Mouse (Mus musculus) intestine, embryonic 15.5 days (tissue): ENCODE measurements around the gene Slc29a3. TPM values are rescaled to one million over a fixed set of nuclear protein-coding genes. Genes with fewer than 3 reads are reported as not detected.
A peak's percentile ranks its signal among the peaks of the same experiment; 100 is the strongest.
"Not testable (repeated sequence)": the region's sequence is repeated elsewhere in the genome, so short reads cannot be mapped to it uniquely, and the experiment has no call there.

Experiments used
- ATAC-seq: fragments of 200-750 bp; cut with Nextera tagmentation; 2 replicates; pipeline ENCODE4 v1.8.0; 2017; ENCODE audit warnings: moderate TSS enrichment, moderate library complexity
- H3K27ac ChIP-seq: fragments of 300-500 bp; sonication (generic); 2 replicates; pipeline ENCODE4 v1.5.1; 2015; ENCODE audit warnings: mild to moderate bottlenecking, inconsistent platforms
- H3K27me3 ChIP-seq: fragments of 300-500 bp; sonication (generic); replicated peaks from 2 replicates; pipeline ENCODE4 v1.6.1; 2015; ENCODE audit warnings: inconsistent platforms
- H3K36me3 ChIP-seq: fragments of 300-500 bp; sonication (generic); 2 replicates; pipeline ENCODE4 v1.6.1; 2015; ENCODE audit warnings: inconsistent platforms
- H3K4me1 ChIP-seq: fragments of 300-500 bp; sonication (generic); replicated peaks from 2 replicates; pipeline ENCODE4 v1.6.1; 2015; ENCODE audit warnings: inconsistent platforms
- H3K4me2 ChIP-seq: fragments of 300-500 bp; sonication (generic); replicated peaks from 2 replicates; pipeline ENCODE4 v1.6.1; 2015; ENCODE audit warnings: mild to moderate bottlenecking, inconsistent platforms
- H3K4me3 ChIP-seq: fragments of 300-500 bp; sonication (generic); replicated peaks from 2 replicates; pipeline ENCODE4 v1.5.1; 2015; ENCODE audit warnings: inconsistent platforms
- H3K9ac ChIP-seq: fragments of 300-500 bp; sonication (generic); 2 replicates; pipeline ENCODE4 v1.6.1; 2015; ENCODE audit warnings: inconsistent platforms
- H3K9me3 ChIP-seq: fragments of 300-500 bp; sonication (generic); 2 replicates; pipeline ENCODE4 v1.6.1; 2016; ENCODE audit warnings: inconsistent platforms
- WGBS: fragments of 180-500 bp; shearing (Covaris S2); methylation state at CpG from one replicate; pipeline ENCODE4 v1.1.7; 2015; 5-methylcytosine and 5-hydroxymethylcytosine counted together
- polyA plus RNA-seq: library from polyadenylated mRNA; unstranded; fragments of >200 nt; fragmentation: Nextera tagmentation; extraction: Ambion mirVana; gene quantifications from 2 replicates; pipeline ENCODE4 v1.2.1, GENCODE M21; 2015

Slc29a3 gene
- polyA plus RNA-seq, 1 experiment from 2014 or later: 9.1 TPM

- no peak overlapping the region for H3K9ac ChIP-seq
- no peaks in the 10 kb centered on the region for H3K36me3 ChIP-seq
- no peaks in the 10 kb centered on the region for H3K27me3 ChIP-seq
- no peak for ATAC-seq
- H3K9me3 ChIP-seq: no peaks in the 10 kb centered on the region
- no peak overlapping the region for H3K27ac ChIP-seq
- no peak overlapping the region for H3K4me3 ChIP-seq
- H3K4me1 ChIP-seq: peaks cover 9% of the 10 kb centered on the region
- no peak overlapping the region for H3K4me2 ChIP-seq
These were observed 3.6 kb upstream of the Slc29a3 start for GRCm38 (mm10) chr10:60756146-60756545.

DNA sequence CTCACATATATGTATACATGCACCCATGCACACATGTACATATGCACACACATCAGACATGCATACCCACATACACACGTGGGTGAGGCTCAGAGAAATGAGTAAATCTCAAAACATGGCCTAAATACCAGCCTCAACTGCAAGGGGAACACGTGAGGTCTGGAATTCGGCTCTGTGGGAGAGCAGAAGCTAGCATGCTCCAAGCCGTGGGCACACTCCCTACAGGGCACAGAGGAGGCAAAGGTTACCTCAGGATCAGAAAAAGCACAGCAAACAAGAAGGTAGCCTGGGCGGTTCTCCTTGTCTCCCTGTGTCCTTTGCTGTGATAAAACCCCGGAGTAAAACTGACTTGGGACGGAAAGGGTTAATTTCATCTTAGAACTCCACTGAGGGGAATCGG is 1.3 kb upstream of the Slc29a3 start:
- Histone ChIP-seq H3K9ac (no peak overlapping the region), H3K27me3 (no peaks in the 10 kb centered on the region), H3K4me1 (peaks cover 9% of the 10 kb centered on the region), H3K9me3 (no peaks in the 10 kb centered on the region), H3K36me3 (no peaks in the 10 kb centered on the region), H3K4me2 (no peak overlapping the region), H3K4me3 (no peak overlapping the region), H3K27ac (no peak overlapping the region)
- no peak for ATAC-seq
- 77% methylated on average over 8 of the region's 8 CpGs for WGBS

DNA sequence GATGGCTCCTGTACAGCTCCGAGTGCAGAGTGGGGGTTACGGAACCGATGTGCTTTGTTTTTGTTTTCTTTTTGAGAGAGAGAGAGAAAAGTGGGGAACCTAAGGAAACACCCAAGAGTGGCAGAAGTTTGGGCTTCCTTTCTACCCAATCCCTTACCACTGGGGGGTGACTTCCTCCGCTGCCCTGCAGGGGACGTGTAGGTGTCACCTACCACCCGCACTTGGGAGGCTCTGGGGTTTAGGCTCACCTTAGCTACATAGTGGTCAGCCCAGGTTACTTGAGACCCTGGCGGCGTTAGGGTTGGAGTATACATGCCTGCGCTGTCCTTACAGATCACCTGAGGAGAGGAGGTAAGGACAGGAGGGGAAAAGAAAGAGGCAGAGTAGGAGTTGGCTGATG is 667 bp upstream of the Slc29a3 start:
- Histone ChIP-seq H3K36me3 (no peaks in the 10 kb centered on the region), H3K9ac (peak overlapping the region; percentile 14; the same call in 1 of the 2 replicates), H3K9me3 (no peaks in the 10 kb centered on the region), H3K4me2 (no peak overlapping the region), H3K4me1 (peaks cover 9% of the 10 kb centered on the region), H3K27me3 (no peaks in the 10 kb centered on the region), H3K4me3 (no peak overlapping the region), H3K27ac (peak overlapping the region; percentile 39; the same call in 1 of the 2 replicates)
- no peak for ATAC-seq
- WGBS: 71% methylated on average over 9 of the region's 9 CpGs

DNA sequence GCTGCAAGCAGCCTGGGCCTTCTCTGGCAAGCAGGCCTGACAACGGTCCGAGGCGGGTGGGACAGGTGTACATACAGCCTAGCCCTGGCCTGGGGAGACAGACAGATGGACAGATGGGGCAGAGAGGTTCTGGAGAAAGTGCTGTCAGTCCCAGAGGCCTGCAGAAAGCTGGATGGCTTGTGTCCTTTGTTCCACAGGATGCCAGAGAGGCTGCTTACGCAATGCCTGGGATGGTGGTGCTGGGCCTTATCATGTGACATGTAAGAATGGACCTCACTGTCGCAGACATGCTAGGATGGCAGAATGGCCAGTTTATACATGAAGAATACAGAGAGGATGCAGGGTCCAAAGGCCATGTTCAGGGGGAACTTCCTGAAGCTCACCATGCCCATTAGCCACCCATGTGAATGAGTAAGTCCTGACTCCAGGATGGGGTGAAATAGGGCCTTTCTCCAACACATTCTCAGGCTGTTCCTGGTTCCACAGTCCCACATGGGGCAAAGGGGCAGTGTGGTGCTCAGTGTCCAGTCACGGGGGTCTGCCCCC is 4.9 kb downstream of the Slc29a3 start:
- no peaks in the 10 kb centered on the region for H3K9me3 ChIP-seq
- no peak overlapping the region for H3K4me2 ChIP-seq
- H3K27ac ChIP-seq: no peak overlapping the region
- H3K4me3 ChIP-seq: no peak overlapping the region
- no peaks in the 10 kb centered on the region for H3K27me3 ChIP-seq
- 0 out of 2 replicates have a peak, but pooled peaks cover 3% of the 10 kb centered on the region for H3K36me3 ChIP-seq
- WGBS: 77% methylated on average over 6 of the region's 6 CpGs
- ATAC-seq: no peak
- no peak overlapping the region for H3K9ac ChIP-seq
- H3K4me1 ChIP-seq: peaks cover 5% of the 10 kb centered on the region

- Histone ChIP-seq H3K36me3 (0 out of 2 replicates have a peak, but pooled peaks cover 3% of the 10 kb centered on the region), H3K4me2 (no peak overlapping the region), H3K27me3 (no peaks in the 10 kb centered on the region), H3K9ac (no peak overlapping the region), H3K4me3 (no peak overlapping the region), H3K4me1 (peaks cover 3% of the 10 kb centered on the region; the same call in 1 of the 2 replicates), H3K27ac (no peak overlapping the region), H3K9me3 (no peaks in the 10 kb centered on the region)
- no peak for ATAC-seq
- WGBS: 80% methylated on average over 2 of the region's 2 CpGs
These were observed 6.1 kb downstream of the Slc29a3 start for GRCm38 (mm10) chr10:60746512-60746911.

DNA sequence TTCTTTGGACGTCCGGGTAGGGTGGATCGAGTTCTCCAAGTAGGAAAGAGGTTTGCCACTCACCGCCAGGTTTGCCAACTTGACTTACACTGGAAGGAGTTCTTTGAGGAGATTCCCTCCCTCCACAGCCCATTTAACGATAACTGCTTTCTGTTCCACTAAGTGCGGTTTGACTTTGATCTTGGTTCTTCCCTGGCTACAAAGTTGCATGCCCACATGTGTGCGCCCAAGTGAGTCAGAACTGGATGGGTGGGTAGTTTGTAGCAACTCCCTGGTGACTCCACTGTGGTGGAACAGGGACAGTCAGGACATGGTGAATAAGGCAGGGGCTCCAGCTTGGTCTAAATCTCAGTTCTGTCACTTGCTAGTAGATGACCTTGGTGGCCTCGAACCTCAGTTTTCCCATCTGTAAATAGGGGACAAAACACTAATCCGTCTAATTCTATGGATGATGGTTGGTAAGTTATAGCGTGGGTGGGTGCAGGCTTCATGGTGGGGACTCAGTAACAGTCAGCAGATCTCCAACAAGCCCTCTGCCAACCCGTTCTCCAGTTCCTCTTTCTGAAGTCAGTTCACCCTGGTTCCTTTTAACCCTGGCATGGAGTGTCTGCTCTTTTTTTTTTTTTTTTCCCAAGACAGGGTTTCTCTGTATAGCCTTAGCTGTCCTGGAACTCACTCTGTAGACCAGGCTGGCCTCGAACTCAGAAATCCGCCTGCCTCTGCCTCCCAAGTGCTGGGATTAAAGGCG is 7.9 kb downstream of the Slc29a3 start:
- no peaks in the 10 kb centered on the region for H3K4me1 ChIP-seq
- H3K9me3 ChIP-seq: no peaks in the 10 kb centered on the region
- no peak for ATAC-seq
- no peaks in the 10 kb centered on the region for H3K27me3 ChIP-seq
- H3K9ac ChIP-seq: no peak overlapping the region
- H3K27ac ChIP-seq: no peak overlapping the region
- H3K36me3 ChIP-seq: 0 out of 2 replicates have a peak, but pooled peaks cover 3% of the 10 kb centered on the region
- WGBS: 88% methylated on average over 14 of the region's 14 CpGs
- H3K4me3 ChIP-seq: no peak overlapping the region
- no peak overlapping the region for H3K4me2 ChIP-seq

- WGBS: 75% methylated on average over 9 of the region's 9 CpGs
- Histone ChIP-seq H3K27ac (no peak overlapping the region), H3K4me2 (no peak overlapping the region), H3K27me3 (no peaks in the 10 kb centered on the region), H3K4me1 (0 out of 2 replicates have a peak, but pooled peaks cover 2% of the 10 kb centered on the region), H3K9ac (no peak overlapping the region), H3K4me3 (no peak overlapping the region), H3K36me3 (0 out of 2 replicates have a peak, but pooled peaks cover 3% of the 10 kb centered on the region), H3K9me3 (no peaks in the 10 kb centered on the region)
- ATAC-seq: no peak
These were observed 8.9 kb downstream of the Slc29a3 start for GRCm38 (mm10) chr10:60743681-60744080.

- H3K27ac ChIP-seq: no peak overlapping the region
- no peak overlapping the region for H3K4me2 ChIP-seq
- ATAC-seq: no peak
- H3K4me3 ChIP-seq: no peak overlapping the region
- H3K9ac ChIP-seq: no peak overlapping the region
- H3K4me1 ChIP-seq: 0 out of 2 replicates have a peak, but pooled peaks cover 3% of the 10 kb centered on the region
- H3K27me3 ChIP-seq: no peaks in the 10 kb centered on the region
- 80% methylated on average over 6 of the region's 6 CpGs for WGBS
- no peaks in the 10 kb centered on the region for H3K9me3 ChIP-seq
- 0 out of 2 replicates have a peak, but pooled peaks cover 3% of the 10 kb centered on the region for H3K36me3 ChIP-seq
These were observed 9.7 kb downstream of the Slc29a3 start for GRCm38 (mm10) chr10:60742942-60743341.

- not testable (repeated sequence) for H3K9ac ChIP-seq, H3K4me1 ChIP-seq, H3K4me3 ChIP-seq, H3K27me3 ChIP-seq, H3K27ac ChIP-seq, H3K9me3 ChIP-seq, H3K36me3 ChIP-seq, ATAC-seq, H3K4me2 ChIP-seq
- WGBS: 93% methylated on average over 1 of the region's 1 CpGs
These were observed 10.3 kb downstream of the Slc29a3 start for GRCm38 (mm10) chr10:60742296-60742695.

DNA sequence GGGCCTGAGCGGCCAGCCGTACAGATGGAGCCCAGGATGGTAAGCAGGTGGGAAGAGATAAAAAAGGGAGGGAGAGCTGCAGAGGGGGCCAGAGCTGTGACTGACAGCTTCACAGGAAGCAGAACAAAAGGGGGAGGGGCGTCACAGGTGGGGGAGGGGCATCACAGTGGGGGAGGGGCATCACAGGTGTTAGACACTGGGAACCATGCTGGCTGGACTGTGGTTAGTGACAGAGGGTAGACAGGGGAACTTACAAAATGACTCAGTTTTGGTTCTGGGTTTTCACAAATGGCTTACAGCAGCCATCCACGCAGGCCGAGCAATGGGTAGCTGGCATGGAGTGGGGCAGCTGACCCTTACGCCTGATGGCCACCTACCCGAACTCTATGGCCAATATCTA is 11.2 kb downstream of the Slc29a3 start:
- Histone ChIP-seq H3K4me3 (no peak overlapping the region), H3K36me3 (0 out of 2 replicates have a peak, but pooled peaks cover 3% of the 10 kb centered on the region), H3K27me3 (no peaks in the 10 kb centered on the region), H3K9me3 (no peaks in the 10 kb centered on the region), H3K4me2 (no peak overlapping the region), H3K4me1 (0 out of 2 replicates have a peak, but pooled peaks cover 3% of the 10 kb centered on the region), H3K27ac (no peak overlapping the region), H3K9ac (no peak overlapping the region)
- no peak for ATAC-seq
- 83% methylated on average over 7 of the region's 7 CpGs for WGBS

- 0 out of 2 replicates have a peak, but pooled peaks cover 3% of the 10 kb centered on the region for H3K36me3 ChIP-seq
- ATAC-seq: no peak
- H3K4me3 ChIP-seq: no peak overlapping the region
- H3K9me3 ChIP-seq: no peaks in the 10 kb centered on the region
- H3K4me1 ChIP-seq: 0 out of 2 replicates have a peak, but pooled peaks cover 3% of the 10 kb centered on the region
- H3K27me3 ChIP-seq: no peaks in the 10 kb centered on the region
- no peak overlapping the region for H3K9ac ChIP-seq
- H3K4me2 ChIP-seq: no peak overlapping the region
- WGBS: 82% methylated on average over 4 of the region's 4 CpGs
- no peak overlapping the region for H3K27ac ChIP-seq
These were observed 12.8 kb downstream of the Slc29a3 start for GRCm38 (mm10) chr10:60739619-60740363.

GRCm38 (mm10) chr10:60737886-60738640 is 14.5 kb downstream of the Slc29a3 start:
- Histone ChIP-seq H3K4me3 (no peak overlapping the region), H3K4me2 (no peak overlapping the region), H3K9ac (no peak overlapping the region), H3K4me1 (peaks cover 3% of the 10 kb centered on the region; the same call in 1 of the 2 replicates), H3K27me3 (no peaks in the 10 kb centered on the region), H3K27ac (no peak overlapping the region), H3K36me3 (no peaks in the 10 kb centered on the region), H3K9me3 (no peaks in the 10 kb centered on the region)
- ATAC-seq: no peak
- WGBS: 79% methylated on average over 8 of the region's 9 CpGs
